Mouse (Mus musculus) spleen, postnatal 14 days (tissue): ENCODE results near the gene Dolk.
A peak's percentile ranks its signal among the peaks of the same experiment; 100 is the strongest.

ENCODE experiments used
- DNase-seq, 2 experiments: peaks; one replicate each; pipeline ENCODE4 v3.0.0; 2021 to 2022; ENCODE audit warnings: low spot score in 2 of 2

Dolk gene

GRCm38 (mm10) chr2:30268371-30268770, 17.8 kb downstream of the Dolk start:
- no peak for DNase-seq

DNA sequence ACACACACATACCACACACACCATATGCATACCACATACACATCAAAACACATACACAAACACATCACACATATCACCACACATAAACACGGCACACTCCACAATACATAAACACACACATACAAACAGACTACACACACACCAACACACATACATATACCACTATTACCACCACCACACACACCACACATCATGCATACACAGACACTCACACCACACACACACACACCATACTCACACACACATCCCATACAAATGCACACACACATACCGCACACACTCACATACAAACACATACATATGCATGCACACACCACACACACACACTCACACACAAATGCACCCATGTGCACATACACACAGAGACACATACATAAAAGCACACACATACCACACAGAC, 18.7 kb downstream of the Dolk start:
- DNase-seq, result no peak

DNA sequence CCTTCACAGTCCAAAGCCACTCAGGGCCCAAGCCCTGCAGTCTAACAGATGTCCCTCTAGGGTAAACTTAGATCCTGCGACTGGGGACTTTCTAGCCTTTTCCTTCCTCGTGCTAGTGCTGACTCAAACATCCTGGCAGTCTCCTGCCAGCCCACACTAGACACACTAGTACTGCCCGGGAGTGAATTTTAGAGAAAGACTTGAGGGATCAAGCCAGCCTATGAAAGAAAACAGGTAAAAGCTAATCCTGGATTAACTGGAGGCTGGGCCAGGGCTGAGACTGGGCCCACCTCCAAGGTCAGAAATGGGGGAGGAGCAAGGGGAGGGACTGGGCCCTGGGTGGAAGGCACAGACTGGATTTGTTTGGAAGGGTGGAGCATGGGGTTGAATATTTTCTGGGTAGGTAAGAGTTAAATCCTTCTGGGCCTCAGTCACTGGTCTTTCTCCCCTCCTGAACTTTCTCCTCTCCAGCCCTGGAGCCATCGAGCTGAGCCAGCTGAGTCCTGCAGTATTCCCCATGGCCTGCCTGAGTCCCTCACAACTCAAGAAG, 19.7 kb downstream of the Dolk start:
- DNase-seq, result no peak

GRCm38 (mm10) chr2:30265767-30266253, 20.3 kb downstream of the Dolk start, which contains the start of gene Phyhd1:
Phyhd1 (plus strand) TSS chr2:30266203.
- DNase-seq, result no peak

DNA sequence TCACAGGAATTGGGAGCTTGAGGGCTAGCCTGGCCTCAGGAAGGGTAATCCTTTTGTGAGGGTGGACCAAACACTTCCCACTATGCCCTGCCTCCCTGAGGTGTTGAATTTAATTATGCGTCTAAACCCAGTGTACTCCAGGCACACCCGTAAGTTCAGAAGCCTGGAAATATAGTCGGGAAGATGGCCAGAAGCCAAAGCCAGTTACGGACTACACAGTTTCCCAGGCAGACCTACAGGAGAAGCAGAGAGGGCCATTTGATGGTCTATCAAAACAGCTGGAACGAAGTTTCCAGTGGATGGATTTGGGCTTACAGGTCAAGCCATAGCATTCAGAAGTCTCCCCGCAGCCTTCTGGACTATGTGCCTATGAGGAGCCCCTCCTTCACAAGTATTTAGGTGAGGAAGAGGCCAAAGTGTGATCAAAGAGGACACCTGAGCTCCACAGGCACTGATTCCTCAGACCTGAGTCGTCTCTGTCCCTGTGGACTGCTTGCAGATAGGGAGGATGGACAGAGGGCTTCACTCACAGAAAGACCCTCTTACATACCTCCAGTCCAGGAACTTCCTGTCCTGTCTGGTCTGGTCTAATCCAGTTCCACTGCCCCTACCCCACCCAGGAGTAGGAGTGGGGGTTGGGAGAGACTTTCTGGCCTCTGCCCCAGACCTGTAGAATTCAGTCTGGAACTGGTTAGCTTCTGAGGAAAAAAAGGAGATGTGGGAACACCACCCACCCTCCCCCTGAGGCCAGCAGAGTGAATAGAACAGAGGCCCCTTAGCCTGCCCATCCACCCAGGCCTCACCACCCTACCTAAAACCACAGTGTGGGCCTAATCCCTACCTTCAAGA, 21.2 kb downstream of the Dolk start:
- no peak for DNase-seq

GRCm38 (mm10) chr2:30263811-30264210, 22.3 kb downstream of the Dolk start:
- no peak for DNase-seq

DNA sequence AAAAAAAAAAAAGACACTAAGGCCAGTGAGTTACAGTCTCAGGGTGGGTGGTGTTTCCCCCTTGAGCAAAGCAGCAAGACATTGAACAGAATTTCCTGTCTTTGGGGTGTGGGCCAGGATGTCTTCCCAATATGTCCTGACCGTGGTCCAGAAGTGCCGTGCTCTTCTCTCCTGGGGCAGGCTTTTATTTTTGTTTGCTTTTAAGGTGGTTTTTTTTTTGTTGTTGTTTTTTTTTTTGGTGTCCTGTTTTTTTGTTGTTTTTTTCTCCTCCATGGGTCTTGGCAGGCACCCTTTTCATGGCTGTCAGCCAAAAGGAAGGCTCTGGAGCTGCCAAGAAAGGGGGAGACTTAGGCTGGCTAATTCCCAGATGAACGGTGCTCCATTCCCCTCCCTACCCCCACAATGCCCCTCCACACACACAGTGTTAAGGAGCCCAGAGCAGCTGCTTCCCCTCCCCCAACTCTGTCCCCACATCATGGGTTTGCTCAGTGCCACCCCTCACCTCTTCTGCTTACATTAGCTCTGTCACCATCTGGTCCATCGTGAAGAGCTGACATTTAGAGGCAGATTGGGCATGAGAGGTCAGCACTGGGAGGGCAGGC, 23.2 kb downstream of the Dolk start:
- no peak for DNase-seq

DNA sequence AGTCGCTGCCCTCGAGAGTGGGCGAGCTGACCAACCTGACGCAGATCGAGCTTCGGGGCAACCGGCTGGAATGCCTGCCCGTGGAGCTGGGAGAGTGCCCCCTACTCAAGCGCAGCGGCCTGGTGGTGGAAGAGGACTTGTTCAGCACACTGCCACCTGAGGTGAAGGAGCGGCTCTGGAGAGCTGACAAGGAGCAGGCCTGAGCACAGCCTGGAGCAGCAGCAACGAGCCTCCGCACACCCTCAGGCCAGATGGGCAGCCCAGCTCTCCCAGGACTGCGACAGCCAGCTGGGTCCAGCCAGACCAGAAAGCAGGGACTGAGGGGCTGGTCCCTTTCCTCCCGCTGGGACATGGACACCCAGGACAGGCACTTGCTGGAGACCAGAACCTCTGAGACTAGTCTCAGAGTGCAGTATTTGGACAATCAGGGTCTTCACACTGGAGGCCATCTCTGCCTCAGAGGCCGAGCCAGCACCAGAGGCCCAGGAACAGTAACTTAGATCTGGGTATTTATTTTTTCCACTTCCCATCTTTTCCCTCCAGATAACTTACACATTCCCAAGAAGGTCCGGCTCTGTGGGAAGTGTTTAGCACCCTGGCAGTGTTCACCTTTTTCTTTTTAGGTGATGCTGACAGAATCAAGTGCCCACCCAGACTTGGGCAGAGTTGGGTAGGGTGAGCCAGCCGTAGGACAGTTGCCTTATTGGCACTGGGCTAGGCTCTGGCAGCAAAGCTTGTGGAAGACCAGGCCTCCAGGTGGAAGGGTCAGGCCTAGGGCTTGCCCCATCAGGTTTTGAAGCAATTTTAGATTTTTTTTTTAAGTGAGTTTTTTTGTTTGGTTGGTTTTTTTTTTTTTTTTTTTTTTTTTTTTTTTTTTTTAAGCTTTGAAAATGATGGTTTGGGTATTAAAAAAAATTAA, 24.0 kb downstream of the Dolk start:
- DNase-seq, result no peak

- DNase-seq, result no peak
Measured at GRCm38 (mm10) chr2:30261064-30261736, 24.9 kb downstream of the Dolk start.

- DNase-seq, result no peak
Measured at GRCm38 (mm10) chr2:30259131-30260064, 26.7 kb downstream of the Dolk start.

GRCm38 (mm10) chr2:30258600-30258999, 27.5 kb downstream of the Dolk start:
- no peak for DNase-seq

- DNase-seq, result no peak
Measured at GRCm38 (mm10) chr2:30257699-30258460, 28.3 kb downstream of the Dolk start.

DNA sequence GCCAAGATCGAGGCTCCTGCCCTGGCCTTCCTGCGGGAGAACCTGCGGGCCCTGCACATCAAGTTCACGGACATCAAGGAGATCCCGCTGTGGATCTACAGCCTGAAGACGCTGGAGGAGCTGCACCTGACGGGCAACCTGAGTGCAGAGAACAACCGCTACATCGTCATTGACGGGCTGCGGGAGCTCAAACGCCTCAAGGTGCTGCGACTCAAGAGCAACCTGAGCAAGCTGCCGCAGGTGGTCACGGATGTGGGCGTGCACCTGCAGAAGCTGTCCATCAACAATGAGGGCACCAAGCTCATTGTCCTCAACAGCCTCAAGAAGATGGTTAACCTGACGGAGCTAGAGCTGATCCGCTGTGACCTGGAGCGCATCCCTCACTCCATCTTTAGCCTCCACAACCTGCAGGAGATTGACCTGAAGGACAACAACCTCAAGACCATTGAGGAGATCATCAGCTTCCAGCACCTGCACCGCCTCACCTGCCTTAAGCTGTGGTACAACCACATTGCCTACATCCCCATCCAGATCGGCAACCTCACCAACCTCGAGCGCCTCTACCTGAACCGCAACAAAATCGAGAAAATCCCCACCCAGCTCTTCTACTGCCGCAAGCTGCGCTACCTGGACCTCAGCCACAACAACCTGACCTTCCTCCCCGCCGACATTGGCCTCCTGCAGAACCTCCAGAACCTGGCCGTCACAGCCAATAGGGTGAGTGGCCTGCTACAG, 29.4 kb downstream of the Dolk start:
- no peak for DNase-seq

DNA sequence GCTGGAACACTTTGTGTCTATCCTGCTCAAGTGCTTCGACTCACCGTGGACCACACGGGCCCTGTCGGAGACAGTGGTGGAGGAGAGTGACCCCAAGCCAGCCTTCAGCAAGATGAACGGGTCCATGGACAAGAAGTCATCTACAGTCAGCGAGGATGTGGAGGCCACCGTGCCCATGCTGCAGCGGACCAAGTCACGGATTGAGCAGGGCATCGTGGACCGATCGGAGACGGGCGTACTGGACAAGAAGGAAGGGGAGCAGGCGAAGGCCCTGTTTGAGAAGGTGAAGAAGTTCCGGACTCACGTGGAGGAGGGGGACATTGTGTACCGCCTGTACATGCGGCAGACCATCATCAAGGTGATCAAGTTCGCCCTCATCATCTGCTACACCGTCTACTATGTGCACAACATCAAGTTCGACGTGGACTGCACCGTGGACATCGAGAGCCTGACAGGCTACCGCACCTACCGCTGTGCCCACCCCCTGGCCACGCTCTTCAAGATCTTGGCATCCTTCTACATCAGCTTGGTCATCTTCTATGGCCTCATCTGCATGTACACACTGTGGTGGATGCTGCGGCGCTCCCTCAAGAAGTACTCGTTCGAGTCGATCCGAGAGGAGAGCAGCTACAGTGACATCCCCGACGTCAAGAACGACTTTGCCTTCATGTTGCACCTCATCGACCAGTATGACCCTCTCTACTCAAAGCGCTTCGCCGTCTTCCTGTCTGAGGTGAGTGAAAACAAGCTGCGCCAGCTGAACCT, 30.3 kb downstream of the Dolk start:
- DNase-seq, result no peak

GRCm38 (mm10) chr2:30253809-30254208, 32.3 kb downstream of the Dolk start:
- no peak for DNase-seq

- no peak for DNase-seq
Measured at GRCm38 (mm10) chr2:30252521-30252920, 33.6 kb downstream of the Dolk start.

- peak; percentile 44 to 50 for DNase-seq
Measured at GRCm38 (mm10) chr2:30251417-30252104, 34.6 kb downstream of the Dolk start.
